Mouse (Mus musculus) gastrocnemius, adult 2 months (tissue): Measurements from ENCODE around the gene Olfr282. TPM values are rescaled to one million over a fixed set of nuclear protein-coding genes. Genes with fewer than 3 reads are reported as not detected.

Experiments
- DNase-seq: peaks from one replicate; pipeline ENCODE4 v3.0.0; 2022
- H3K27ac ChIP-seq: fragments of 200-600 bp; 2 replicates; pipeline ENCODE4 v1.8.1; 2022; ENCODE audit warnings: mild to moderate bottlenecking
- H3K4me3 ChIP-seq: fragments of 200-600 bp; 2 replicates; pipeline ENCODE4 v1.8.1; 2022; ENCODE audit warnings: mild to moderate bottlenecking, moderate library complexity
- CTCF ChIP-seq: fragments of 200-600 bp; IDR thresholded peaks from 2 replicates; pipeline ENCODE4 v1.8.1; 2022; ENCODE audit warnings: antibody characterized with exemption, mild to moderate bottlenecking, moderate library complexity
- intact Hi-C: fragments of 180-260 bp; cut with DNase I; formaldehyde crosslinking; loops from one replicate; pipeline ENCODE4 v1.15.1; 2025
- total RNA-seq, 2 experiments: library from RNA; stranded (reverse); gene quantifications; 2 replicates each; pipeline ENCODE4 v1.2.3; 2021

Olfr282 gene
- total RNA-seq, 2 experiments from 2014 or later = not detected

- intact Hi-C loops = no loop called here
- peak within 1 kb of the TSS; percentile 83 for H3K27ac ChIP-seq
Measured at GRCm38 (mm10) chr15:98482701-98483100, 51.7 kb downstream of the Olfr282 start, which contains the start of gene Lalba. Gene Lalba, minus strand, starts transcription at chr15:98482721.

GRCm38 (mm10) chr15:98483907-98484886 is 53.2 kb downstream of the Olfr282 start:
- peak; percentile 44 for DNase-seq
- TF ChIP-seq CTCF = no peak
- intact Hi-C loops = loop anchor here (1.0 kb wide), 1 partner anchor 25 kb away; no protein-coding TSS in a partner anchor
- peak overlapping the region; percentile 83 for H3K27ac ChIP-seq
- no peak overlapping the region for H3K4me3 ChIP-seq

More at GRCm38 (mm10) chr15:98482701-98483100, 51.7 kb downstream of the Olfr282 start, which contains the start of gene Lalba:
- no peak for TF ChIP-seq CTCF
- DNase-seq = no peak
- no peak within 1 kb of the TSS for H3K4me3 ChIP-seq

- TF ChIP-seq CTCF = no peak
- intact Hi-C loops = no loop called here
- DNase-seq = no peak
Measured at GRCm38 (mm10) chr15:98486433-98487021, 55.5 kb downstream of the Olfr282 start.

More at GRCm38 (mm10) chr15:98486433-98487021, 55.5 kb downstream of the Olfr282 start:
- H3K27ac ChIP-seq = no peak overlapping the region
- H3K4me3 ChIP-seq = no peak overlapping the region

Other genes starting within 250 kb of the Olfr282 start
- not detected for gene Olfr288, start 235.7 kb upstream of the Olfr282 start, total RNA-seq
- gene Gm44579, start 210.2 kb upstream of the Olfr282 start, total RNA-seq = not detected
- gene Olfr287, start 210.2 kb upstream of the Olfr282 start, total RNA-seq = not detected
- not detected for gene Olfr286, start 196.8 kb upstream of the Olfr282 start, total RNA-seq
- gene H1fnt, start 173.9 kb upstream of the Olfr282 start, total RNA-seq = not detected
- 10 to 100 TPM in 1 of 2 experiments, 1 to 10 TPM in 1; 10.0 to 11.8 TPM for gene Zfp641, start 135.1 kb upstream of the Olfr282 start, total RNA-seq
- not detected for gene Olfr285, start 113.9 kb upstream of the Olfr282 start, total RNA-seq
- gene Olfr284, start 90.2 kb upstream of the Olfr282 start, total RNA-seq = not detected
- gene Olfr283, start 50.3 kb upstream of the Olfr282 start, total RNA-seq = not detected
- gene Olfr281, start 21.4 kb downstream of the Olfr282 start, total RNA-seq = not detected
- gene OR5BS1P, start 38.7 kb downstream of the Olfr282 start, total RNA-seq = not detected
- not detected for gene Lalba, start 51.5 kb downstream of the Olfr282 start, total RNA-seq
- gene Olfr279, start 61.2 kb downstream of the Olfr282 start, total RNA-seq = not detected
- 10 to 100 TPM; 64.7 to 66.3 TPM for gene Kansl2, start 103.0 kb downstream of the Olfr282 start, total RNA-seq
- 10 to 100 TPM; 20.4 to 20.5 TPM for gene Ccnt1, start 139.7 kb downstream of the Olfr282 start, total RNA-seq
- gene 4930415O20Rik, start 139.8 kb downstream of the Olfr282 start, total RNA-seq = 1 to 10 TPM in 1 of 2 experiments, not detected in 1; 1.2 TPM
- gene Adcy6, start 178.9 kb downstream of the Olfr282 start, total RNA-seq = 10 to 100 TPM; 22.8 to 23.1 TPM
- 1 to 10 TPM; 1.8 to 2.2 TPM for gene Cacnb3, start 199.6 kb downstream of the Olfr282 start, total RNA-seq
- 10 to 100 TPM; 66.3 to 67.4 TPM for gene Ddx23, start 231.7 kb downstream of the Olfr282 start, total RNA-seq
- 1 to 10 TPM; 1.2 to 1.5 TPM for gene Rnd1, start 246.2 kb downstream of the Olfr282 start, total RNA-seq